Mouse (Mus musculus) stomach, embryonic 14.5 days (tissue): ENCODE measurements around the gene Tln2. TPM values are rescaled to one million over a fixed set of nuclear protein-coding genes. Genes with fewer than 3 reads are reported as not detected.

Experiments used
- ATAC-seq: fragments of 200-750 bp; cut with Nextera tagmentation; 2 replicates; pipeline ENCODE4 v1.8.0; 2017; ENCODE audit warnings: low read depth, moderate TSS enrichment; ENCODE audit not compliant: insufficient number of reproducible peaks, insufficient read depth, low FRiP score
- H3K27ac ChIP-seq: fragments of 300-500 bp; sonication (generic); 2 replicates; pipeline ENCODE4 v1.5.1; 2014; ENCODE audit warnings: mild to moderate bottlenecking, low read length, moderate library complexity, mixed read lengths
- H3K27me3 ChIP-seq: fragments of 300-500 bp; sonication (generic); 2 replicates; pipeline ENCODE4 v1.6.1; 2014; ENCODE audit warnings: low read length, control low read depth, mixed read lengths; ENCODE audit not compliant: control insufficient read depth, insufficient read depth
- H3K36me3 ChIP-seq: fragments of 300-500 bp; sonication (generic); 2 replicates; pipeline ENCODE4 v1.6.1; 2014; ENCODE audit warnings: mild to moderate bottlenecking, control low read depth, low read length, moderate library complexity, mixed read lengths; ENCODE audit not compliant: control insufficient read depth, insufficient read depth
- H3K4me1 ChIP-seq: fragments of 300-500 bp; sonication (generic); 2 replicates; pipeline ENCODE4 v1.6.1; 2014; ENCODE audit warnings: low read length, control low read depth, mixed read lengths; ENCODE audit not compliant: control insufficient read depth, insufficient read depth
- H3K4me2 ChIP-seq: fragments of 300-500 bp; sonication (generic); replicated peaks from 2 replicates; pipeline ENCODE4 v1.6.1; 2014; ENCODE audit warnings: low read depth, low read length, control low read depth
- H3K4me3 ChIP-seq: fragments of 300-500 bp; sonication (generic); 2 replicates; pipeline ENCODE4 v1.5.1; 2014; ENCODE audit warnings: low read depth, low read length, control low read depth
- H3K9ac ChIP-seq: fragments of 300-500 bp; sonication (generic); replicated peaks from 2 replicates; pipeline ENCODE4 v1.6.1; 2014; ENCODE audit warnings: low read depth, mild to moderate bottlenecking, control low read depth, low read length, moderate library complexity, mixed read lengths
- H3K9me3 ChIP-seq: fragments of 300-500 bp; sonication (generic); 2 replicates; pipeline ENCODE4 v1.6.1; 2016; ENCODE audit warnings: low read depth, low read length, control low read depth; ENCODE audit not compliant: control insufficient read depth
- WGBS: fragments of 180-500 bp; shearing (Covaris S2); extraction: QIAGEN DNeasy Blood & Tissue Kit; methylation state at CpG from one replicate; pipeline ENCODE4 v1.1.7; 2014; 5-methylcytosine and 5-hydroxymethylcytosine counted together
- polyA plus RNA-seq: library from polyadenylated mRNA; unstranded; fragments of >200 nt; fragmentation: Nextera tagmentation; extraction: Ambion mirVana; gene quantifications from 2 replicates; pipeline ENCODE4 v1.2.1, GENCODE M21; 2014

Tln2 gene
- polyA plus RNA-seq, 1 experiment from 2014 or later: 56.1 TPM

GRCm38 (mm10) chr9:67541948-67542347 lies 17.6 kb downstream of the Tln2 start:
- Histone ChIP-seq H3K9ac (no peak overlapping the region), H3K4me3 (no peak overlapping the region), H3K36me3 (no peaks in the 10 kb centered on the region), H3K4me2 (no peak overlapping the region), H3K4me1 (peaks cover 2% of the 10 kb centered on the region; the same call in 1 of the 2 replicates), H3K27ac (no peak overlapping the region), H3K9me3 (no peaks in the 10 kb centered on the region), H3K27me3 (no peaks in the 10 kb centered on the region)
- 72% methylated on average over 8 of the region's 8 CpGs for WGBS
- no peak for ATAC-seq

- 40% methylated on average over 17 of the region's 17 CpGs for WGBS
- 0 out of 2 replicates have a peak, but pooled peaks cover 2% of the 10 kb centered on the region for H3K4me1 ChIP-seq
- no peaks in the 10 kb centered on the region for H3K9me3 ChIP-seq
- no peak overlapping the region for H3K4me2 ChIP-seq
- no peak overlapping the region for H3K4me3 ChIP-seq
- H3K36me3 ChIP-seq: no peaks in the 10 kb centered on the region
- H3K27ac ChIP-seq: no peak overlapping the region
- no peaks in the 10 kb centered on the region for H3K27me3 ChIP-seq
- H3K9ac ChIP-seq: no peak overlapping the region
- no peak for ATAC-seq
Observed at GRCm38 (mm10) chr9:67539776-67540706, 19.5 kb downstream of the Tln2 start.

DNA sequence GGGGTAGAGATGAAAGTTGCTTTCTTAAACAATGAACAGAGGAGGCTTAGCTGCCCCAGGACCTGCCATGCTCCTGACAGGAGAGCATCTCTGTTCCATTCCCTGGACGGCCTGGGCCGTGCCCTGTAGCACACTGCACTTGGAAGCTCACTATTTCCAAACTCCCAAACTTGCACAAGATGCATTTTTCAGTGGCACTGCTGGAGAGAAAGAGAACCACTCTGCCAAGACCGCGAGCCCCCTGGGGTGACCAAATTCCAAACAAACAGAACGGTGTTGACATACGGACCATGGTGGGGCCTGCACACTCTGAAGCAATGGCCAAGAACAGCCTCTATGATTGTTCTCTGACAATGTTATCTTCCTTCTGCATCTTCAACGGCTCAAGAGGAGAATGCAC lies 25.1 kb downstream of the Tln2 start:
- H3K9me3 ChIP-seq: no peaks in the 10 kb centered on the region
- ATAC-seq: no peak
- 65% methylated on average over 7 of the region's 7 CpGs for WGBS
- peaks cover 9% of the 10 kb centered on the region; the same call in 1 of the 2 replicates for H3K4me1 ChIP-seq
- no peak overlapping the region for H3K9ac ChIP-seq
- no peak overlapping the region for H3K27ac ChIP-seq
- H3K27me3 ChIP-seq: no peaks in the 10 kb centered on the region
- H3K4me2 ChIP-seq: no peak overlapping the region
- H3K36me3 ChIP-seq: no peaks in the 10 kb centered on the region
- H3K4me3 ChIP-seq: no peak overlapping the region

GRCm38 (mm10) chr9:67533260-67533659 lies 26.2 kb downstream of the Tln2 start:
- WGBS: 34% methylated on average over 5 of the region's 5 CpGs
- Histone ChIP-seq H3K4me1 (peaks cover 9% of the 10 kb centered on the region; the same call in 1 of the 2 replicates), H3K36me3 (no peaks in the 10 kb centered on the region), H3K27me3 (no peaks in the 10 kb centered on the region), H3K9me3 (no peaks in the 10 kb centered on the region), H3K4me3 (no peak overlapping the region), H3K27ac (no peak overlapping the region), H3K4me2 (no peak overlapping the region), H3K9ac (no peak overlapping the region)
- ATAC-seq: no peak

- H3K27me3 ChIP-seq: no peaks in the 10 kb centered on the region
- H3K9me3 ChIP-seq: no peaks in the 10 kb centered on the region
- H3K36me3 ChIP-seq: no peaks in the 10 kb centered on the region
- no peak overlapping the region for H3K9ac ChIP-seq
- H3K4me1 ChIP-seq: peaks cover 9% of the 10 kb centered on the region; the same call in 1 of the 2 replicates
- no peak overlapping the region; the same call in 1 of the 2 replicates for H3K27ac ChIP-seq
- no peak overlapping the region for H3K4me2 ChIP-seq
- no peak overlapping the region for H3K4me3 ChIP-seq
- ATAC-seq: no peak
- WGBS: 14% methylated on average over 1 of the region's 1 CpGs
Observed at GRCm38 (mm10) chr9:67532631-67533030, 26.9 kb downstream of the Tln2 start.

DNA sequence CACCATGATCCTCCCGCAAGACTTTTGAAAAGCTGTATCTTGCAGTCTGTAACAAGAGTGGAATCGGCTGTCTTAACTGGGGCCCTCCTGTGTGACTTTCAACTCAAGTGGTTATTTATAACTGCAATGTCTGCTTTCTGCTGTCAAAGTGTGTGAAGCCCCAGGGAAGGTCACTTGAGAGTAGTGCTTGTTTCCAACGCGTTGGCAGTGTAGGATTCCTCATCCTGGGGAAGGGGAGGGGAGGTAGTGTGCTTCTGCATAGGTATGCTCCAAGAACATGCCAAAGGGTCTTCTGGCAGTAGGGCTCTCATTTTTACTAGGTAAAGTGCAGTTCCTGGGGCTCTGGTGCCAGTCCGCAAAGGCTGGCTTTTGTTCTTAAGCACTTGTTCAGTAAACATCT lies 29.9 kb downstream of the Tln2 start:
- no peak overlapping the region for H3K27ac ChIP-seq

GRCm38 (mm10) chr9:67527726-67528125 lies 31.8 kb downstream of the Tln2 start:
- Histone ChIP-seq H3K4me1 (0 out of 2 replicates have a peak, but pooled peaks cover under 1% of the 10 kb centered on the region), H3K9ac (no peak overlapping the region), H3K27ac (no peak overlapping the region), H3K27me3 (no peaks in the 10 kb centered on the region), H3K4me3 (no peak overlapping the region), H3K4me2 (no peak overlapping the region), H3K36me3 (no peaks in the 10 kb centered on the region), H3K9me3 (no peaks in the 10 kb centered on the region)
- ATAC-seq: no peak
- 95% methylated on average over 2 of the region's 2 CpGs for WGBS

More for the DNA sequence above, 29.9 kb downstream of the Tln2 start:
- no peaks in the 10 kb centered on the region for H3K36me3 ChIP-seq
- H3K9me3 ChIP-seq: no peaks in the 10 kb centered on the region
- 44% methylated on average over 5 of the region's 5 CpGs for WGBS
- no peak overlapping the region for H3K4me3 ChIP-seq
- H3K9ac ChIP-seq: no peak overlapping the region
- no peaks in the 10 kb centered on the region for H3K27me3 ChIP-seq
- no peak overlapping the region for H3K4me2 ChIP-seq
- H3K4me1 ChIP-seq: peaks cover 9% of the 10 kb centered on the region; the same call in 1 of the 2 replicates
- no peak for ATAC-seq

GRCm38 (mm10) chr9:67521736-67522135 lies 37.8 kb downstream of the Tln2 start:
- Histone ChIP-seq H3K36me3 (no peaks in the 10 kb centered on the region), H3K4me2 (no peak overlapping the region), H3K9ac (no peak overlapping the region), H3K4me3 (no peak overlapping the region), H3K27ac (no peak overlapping the region), H3K9me3 (no peaks in the 10 kb centered on the region), H3K27me3 (no peaks in the 10 kb centered on the region), H3K4me1 (no peaks in the 10 kb centered on the region)
- ATAC-seq: no peak
- WGBS: 77% methylated on average over 4 of the region's 4 CpGs
